Mouse (Mus musculus) adrenal gland, adult (tissue): Measurements from ENCODE around the gene Birc6.

Source experiments
- DNase-seq, 2 experiments: peaks; one replicate each; pipeline ENCODE4 v3.0.0; 2022 to 2023; ENCODE audit warnings: low spot score in 1 of 2; ENCODE audit not compliant: inconsistent age in 2 of 2

Birc6 gene

DNA sequence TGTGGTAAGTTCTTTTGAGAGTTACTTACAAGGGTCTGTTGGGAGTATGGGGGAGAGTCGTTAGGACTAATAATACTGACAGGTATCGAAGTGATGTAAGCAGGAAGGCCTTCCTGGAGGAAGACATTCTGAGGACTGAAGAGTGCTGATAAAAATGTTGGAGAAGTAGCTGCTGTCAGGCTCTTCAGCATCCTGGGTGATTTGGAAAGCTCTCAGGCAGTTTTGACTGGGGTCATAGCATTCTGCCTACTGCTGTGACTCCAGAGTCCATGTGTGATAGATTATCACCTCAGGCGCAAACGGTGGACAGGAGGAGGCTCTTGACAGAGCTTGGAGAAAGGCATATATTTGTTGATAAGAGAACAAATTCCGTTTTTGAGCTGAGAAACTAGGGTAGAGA, 177.4 kb downstream of the Birc6 start:
- no peak for DNase-seq

DNA sequence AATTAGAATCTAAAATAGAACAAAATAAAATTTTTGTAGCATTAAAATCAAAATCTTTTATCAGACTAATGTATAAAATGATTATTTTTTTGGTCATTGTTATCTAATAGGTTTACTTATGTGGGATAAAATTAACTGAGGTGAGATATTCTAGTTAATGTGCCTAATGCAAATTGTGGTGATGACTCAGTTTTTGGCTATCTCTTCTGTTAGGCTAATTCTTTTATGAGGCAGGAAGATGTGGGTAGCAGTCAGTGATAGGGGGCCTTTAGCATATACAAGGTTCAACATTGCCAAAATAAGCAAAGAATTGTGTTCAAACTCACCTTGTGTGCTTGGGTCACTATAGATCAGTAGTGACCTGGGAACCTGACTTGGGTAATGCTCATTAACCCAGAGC, 178.5 kb downstream of the Birc6 start:
- no peak for DNase-seq

DNA sequence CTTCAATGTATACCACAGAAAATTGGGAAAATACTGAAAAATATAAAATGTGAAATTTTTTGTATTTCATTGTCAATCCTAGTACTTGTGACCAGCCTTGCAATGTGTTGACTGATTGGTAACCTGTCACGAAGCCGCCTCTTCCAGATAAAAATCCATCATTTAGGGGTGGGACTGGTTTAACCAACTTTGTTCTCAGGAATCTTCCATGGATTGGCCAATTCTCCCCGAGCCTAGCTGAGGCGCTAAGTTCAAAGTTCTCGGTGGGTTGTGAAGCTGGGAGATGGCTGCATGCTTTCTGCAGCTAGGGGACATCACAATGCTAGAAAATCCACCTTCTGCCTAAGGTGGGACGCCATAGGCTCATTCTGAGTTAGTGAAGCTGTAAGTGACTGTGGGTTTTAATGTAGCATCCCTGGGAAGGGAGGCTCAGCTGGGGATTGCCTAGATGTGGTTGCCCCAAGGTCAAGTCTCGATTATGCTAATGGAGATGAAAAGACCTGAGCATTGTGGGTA, 179.6 kb downstream of the Birc6 start:
- DNase-seq, result no peak

DNA sequence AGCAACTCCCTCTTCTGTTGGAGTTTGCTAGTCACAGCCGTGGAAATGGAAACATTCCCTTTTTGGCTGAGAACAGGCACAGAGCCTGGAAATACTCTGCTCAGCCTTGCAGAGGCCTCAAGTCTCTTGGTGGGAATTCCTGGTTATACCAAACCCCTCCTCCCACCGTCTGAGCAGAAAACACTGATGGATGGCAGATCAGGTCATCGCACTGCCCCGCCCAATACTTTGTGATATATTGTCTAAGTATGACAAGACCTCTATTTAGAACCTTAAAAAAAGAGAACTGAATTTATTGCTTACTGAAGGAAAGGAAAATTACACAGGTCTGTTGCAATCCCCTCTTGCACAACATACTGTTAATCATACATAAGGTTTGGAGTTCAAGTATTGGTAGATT, 182.6 kb downstream of the Birc6 start:
- DNase-seq, result peak; percentile 16 to 77

DNA sequence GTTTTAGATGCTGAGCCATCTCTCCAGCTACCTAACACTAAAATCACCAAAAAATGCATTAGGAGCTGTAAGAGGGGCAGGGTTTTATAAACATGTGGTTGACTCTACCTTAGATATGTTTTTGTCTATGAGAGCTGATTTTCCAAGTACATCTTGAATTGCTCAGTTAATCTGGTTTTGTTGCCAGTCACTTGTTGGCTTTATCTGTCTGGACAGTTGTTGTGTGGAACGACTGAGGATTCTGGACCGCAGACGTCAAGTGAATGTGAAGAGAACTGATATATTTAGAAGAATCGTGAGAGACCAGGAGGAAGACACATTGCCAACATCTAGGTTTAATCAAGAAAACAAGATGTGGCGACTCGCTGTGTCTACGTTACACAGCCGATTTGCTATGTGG, 183.5 kb downstream of the Birc6 start:
- DNase-seq, result no peak

DNA sequence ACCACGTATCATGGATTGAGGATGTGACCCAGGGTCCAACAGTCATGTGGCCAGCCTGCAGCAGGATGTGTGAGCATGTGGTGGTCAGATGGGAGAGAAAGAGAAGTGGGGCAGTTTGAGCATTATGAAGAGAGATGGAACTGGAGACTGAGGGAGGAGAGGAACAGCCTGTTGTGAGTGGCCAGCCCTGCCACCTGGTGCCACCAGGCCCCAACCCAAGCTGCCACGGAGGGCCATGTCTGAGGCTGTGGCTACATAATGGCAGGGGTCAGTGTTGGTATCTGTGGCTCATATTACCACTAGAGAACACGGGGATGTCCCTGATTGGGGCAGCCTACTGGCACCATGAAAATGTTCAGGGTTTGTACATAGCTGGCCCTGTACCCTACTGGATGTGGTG, 187.0 kb downstream of the Birc6 start:
- DNase-seq, result no peak

DNA sequence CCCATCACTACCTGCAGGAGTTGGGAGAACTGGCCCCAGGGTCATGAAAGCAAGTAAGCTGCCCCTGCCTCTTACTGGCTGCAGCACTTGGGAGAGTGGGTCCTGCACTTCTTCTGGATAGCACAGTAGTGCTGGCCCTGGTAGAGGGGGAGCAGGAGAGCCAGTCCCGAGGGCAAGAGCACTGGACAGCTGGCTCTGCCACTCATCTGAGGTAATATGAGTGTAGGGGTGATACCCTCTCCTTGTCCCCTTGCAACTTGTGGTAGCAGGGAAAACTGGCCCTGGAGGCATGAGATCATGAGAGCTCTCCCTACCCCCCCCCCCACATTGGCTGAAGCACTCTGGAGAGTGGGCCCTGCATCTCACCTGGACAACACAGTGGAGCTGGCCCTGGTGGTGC, 187.6 kb downstream of the Birc6 start:
- DNase-seq, result no peak

DNA sequence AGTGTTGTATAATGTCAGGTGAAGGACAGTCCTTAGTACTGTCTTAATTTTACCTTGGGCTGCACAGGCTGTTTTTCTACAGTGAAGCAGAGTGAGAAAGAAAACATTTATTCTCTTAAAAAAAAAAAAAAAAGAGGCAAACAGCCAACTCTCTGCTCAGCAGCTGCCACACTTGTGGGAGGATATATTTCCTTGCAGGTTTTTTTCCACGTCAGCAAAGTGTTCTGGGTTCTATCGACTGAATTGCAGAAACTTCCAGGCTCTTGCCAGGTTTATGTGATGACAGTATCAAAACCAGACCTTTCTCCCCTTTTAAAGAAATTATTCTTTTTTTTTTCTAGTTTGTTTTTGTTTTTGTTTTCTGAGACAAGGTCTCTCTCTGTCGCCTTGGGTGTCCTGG, 188.5 kb downstream of the Birc6 start:
- peak in 1 of 2 experiments; percentile 34 for DNase-seq

DNA sequence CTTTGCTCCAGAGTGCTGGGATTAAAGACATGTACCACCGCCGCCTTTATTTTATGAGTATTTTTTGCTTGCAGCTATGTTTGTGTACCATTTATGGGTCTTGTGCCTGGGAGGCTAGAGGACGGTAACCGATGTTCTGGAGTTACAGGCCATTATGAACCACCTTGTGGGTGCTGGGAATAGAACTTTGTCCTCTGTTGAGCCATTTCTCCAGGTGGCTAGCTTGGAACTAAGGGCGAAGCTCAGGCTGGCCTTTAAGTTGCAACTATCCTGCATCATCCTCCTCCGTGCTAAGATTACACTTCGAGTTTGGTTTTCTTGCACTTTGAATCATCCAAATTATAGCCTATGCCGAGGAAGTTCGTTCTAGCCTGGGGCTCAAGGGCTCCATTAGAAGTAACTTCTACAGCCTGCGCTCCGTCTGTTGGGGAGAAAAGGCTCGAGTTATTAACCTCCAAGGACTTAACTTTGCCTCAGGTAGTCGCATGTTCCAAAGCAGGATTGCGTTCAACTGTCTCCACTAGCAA, 189.1 kb downstream of the Birc6 start:
- no peak for DNase-seq

DNA sequence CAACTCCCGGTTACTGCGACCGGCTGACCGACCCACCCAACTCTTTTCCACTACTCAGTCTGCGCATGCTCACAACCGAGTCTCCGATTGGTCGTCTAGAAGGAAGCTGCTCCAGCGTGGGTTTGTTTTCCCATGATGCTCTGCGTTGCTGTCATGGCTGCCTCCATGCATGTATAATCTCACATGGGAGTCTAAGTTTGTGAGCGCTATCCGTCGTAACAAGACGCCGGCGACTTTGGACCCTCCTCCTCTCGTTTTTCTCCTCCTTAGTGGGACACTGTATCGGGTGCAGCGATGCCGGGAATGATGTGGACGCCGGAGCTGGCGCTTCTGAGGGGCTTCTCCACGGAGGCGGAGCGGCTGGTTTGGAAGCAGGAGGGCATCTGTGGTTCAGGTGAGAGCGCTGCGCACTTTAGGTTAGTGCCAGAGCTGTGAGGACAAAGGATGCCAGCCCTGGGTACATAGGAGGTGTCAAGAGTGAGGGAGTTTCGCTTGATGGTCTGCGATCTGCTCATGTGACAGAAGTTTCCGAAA, 189.6 kb downstream of the Birc6 start, which contains the start of gene Ttc27:
Ttc27 (plus strand) TSS at position 115 of the 534 bp plus-strand sequence.
- DNase-seq, result peak; percentile 96 to 98

DNA sequence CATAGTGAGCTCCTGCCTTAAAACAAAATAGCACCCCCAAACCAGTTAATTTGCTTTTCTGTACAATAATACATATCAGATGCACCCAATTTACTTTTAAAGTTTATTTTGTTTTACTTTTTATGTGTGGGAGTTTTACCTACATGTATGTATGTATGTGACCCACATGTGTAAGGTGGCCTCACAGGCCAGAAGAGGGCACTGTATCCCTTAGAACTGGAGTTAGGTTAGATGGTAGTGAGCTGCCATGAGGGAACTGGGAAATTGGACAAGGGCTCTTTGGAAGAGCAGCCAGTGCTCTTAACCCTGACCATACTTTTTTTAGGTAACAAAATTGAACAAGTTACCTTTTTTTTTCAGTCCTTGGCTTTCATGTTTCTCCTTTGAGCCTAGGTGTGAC, 204.8 kb downstream of the Birc6 start:
- DNase-seq, result peak in 1 of 2 experiments; percentile 41

DNA sequence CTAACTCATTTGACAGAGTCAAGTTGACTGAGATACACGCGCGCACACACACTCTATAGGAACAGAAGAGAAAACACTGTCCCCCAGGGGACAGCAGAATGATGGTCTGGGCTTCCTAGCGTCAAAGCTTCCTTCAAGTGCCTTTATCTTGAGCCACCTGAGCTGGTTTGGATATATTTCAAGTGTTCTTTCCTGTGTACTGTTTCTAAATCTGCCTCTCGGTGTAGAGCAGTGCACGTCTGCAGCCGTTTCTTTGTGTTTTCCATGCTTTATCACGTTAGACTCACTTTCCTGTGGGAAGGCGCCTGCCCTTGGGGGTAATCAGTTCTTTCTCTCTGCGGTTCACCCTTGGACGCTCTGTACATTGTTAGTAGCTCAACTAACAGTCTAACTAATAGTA, 207.3 kb downstream of the Birc6 start:
- no peak for DNase-seq

DNA sequence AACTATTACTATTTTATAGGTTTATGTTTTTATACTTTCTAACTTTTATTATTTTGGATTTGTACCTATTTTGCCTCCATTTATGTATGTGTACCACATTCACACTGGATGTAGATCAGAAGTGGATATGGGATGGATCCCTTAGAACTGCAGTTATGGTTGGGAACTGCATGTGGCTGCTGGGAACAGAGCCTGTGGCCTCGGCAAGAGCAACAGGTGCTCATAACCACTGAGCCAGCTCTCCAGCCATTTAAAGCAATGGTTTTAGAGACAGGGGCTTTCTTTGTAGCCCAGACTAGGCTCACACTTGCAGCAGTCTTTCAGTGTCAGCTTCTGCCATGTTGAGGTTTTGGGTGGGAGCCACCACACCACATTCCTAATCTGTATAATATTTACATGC, 221.6 kb downstream of the Birc6 start:
- no peak for DNase-seq

DNA sequence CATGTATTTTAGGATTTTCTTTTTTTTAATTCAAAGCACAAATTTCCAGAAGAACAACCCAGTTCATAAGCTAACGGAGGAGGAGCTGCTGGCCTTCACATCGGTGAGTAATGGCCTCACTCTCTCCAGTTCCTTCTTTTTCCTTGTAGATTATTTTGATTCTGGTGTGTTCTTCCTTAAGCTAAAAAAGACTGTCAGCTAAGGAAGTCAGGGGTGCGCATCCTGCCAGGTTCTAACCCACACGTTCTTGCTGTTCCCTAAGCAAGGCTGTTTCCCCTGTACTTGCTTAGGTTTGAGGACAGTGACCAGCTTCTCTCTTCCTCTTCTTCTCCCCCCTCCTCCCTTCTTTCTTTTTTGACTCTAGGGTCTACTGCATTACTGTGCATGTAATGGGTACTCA, 222.9 kb downstream of the Birc6 start:
- no peak for DNase-seq
